In the genomic region with DNA sequence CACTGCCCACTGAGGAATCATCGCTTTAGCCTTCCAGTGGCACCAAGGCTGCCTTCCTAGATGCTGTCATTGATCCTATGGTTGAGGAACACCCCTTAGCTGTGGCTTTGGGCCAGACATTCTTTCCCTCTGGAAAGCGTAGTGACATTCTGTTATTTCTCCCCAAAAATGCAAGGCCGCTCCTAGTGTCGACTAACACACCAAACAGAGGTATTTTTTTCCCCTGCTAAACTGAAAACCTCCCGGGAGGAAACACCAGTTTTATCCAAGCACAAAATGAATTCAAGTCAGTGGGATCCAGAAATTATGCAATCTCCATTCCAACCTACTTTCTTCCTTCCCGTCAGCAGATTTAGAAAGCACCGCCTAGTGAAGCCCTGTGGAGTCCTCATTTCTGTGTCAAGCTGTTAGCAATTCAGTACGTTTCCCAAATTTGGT, we compare ENCODE assay signal across 7 mouse cellular contexts.
DNase-seq lines count a peak whose midpoint lies in the region; ATAC-seq and TF ChIP-seq lines count a peak whose summit lies in the region.

No protein-coding gene starts in this region.

- no peaks in the 10 kb centered on the region for H3K4me1 ChIP-seq in stomach, postnatal 0 days (replicated peaks; ENCODE audit: control insufficient read depth, insufficient read depth)

- no peak for TF ChIP-seq EP300 in stomach, postnatal 0 days (optimal IDR thresholded peaks at IDR 0.05)

- no peak overlapping the region for H3K9ac ChIP-seq in stomach, postnatal 0 days (ENCODE audit: low read length)

- peak; percentile 4 for DNase-seq in ovary, postnatal 36 days (ENCODE audit: low spot score)
- no peak for DNase-seq in ovary, postnatal 10 days (ENCODE audit: low spot score)
- DNase-seq in heart, postnatal 4 days: peak; percentile 44
- no peak for DNase-seq in stomach, postnatal 0 days (ENCODE audit: low spot score)
- no peak for DNase-seq in spleen, adult 18-20 months
- no peak for DNase-seq in spleen, postnatal 10 days (ENCODE audit: low spot score in 2 of 2)

- TF ChIP-seq CTCF in stomach, postnatal 0 days (IDR thresholded peaks at IDR 0.05; ENCODE audit: low read depth): no peak

- H3K4me2 ChIP-seq in stomach, postnatal 0 days (replicated peaks; ENCODE audit: low read depth): no peak overlapping the region

- no peaks in the 10 kb centered on the region for H3K36me3 ChIP-seq in stomach, postnatal 0 days (ENCODE audit: control insufficient read depth, insufficient read depth, low read length)

- peak; percentile 95 for ATAC-seq in frontal cortex, adult (ENCODE audit: low TSS enrichment)
- no peak for ATAC-seq in stomach, postnatal 0 days (ENCODE audit: low FRiP score, low TSS enrichment)

- no peaks in the 10 kb centered on the region for H3K9me3 ChIP-seq in stomach, postnatal 0 days (ENCODE audit: control insufficient read depth, low read length)

- WGBS in stomach, postnatal 0 days: 56% methylated on average over 8 of the region's 8 CpGs

- no peak overlapping the region for H3K4me3 ChIP-seq in stomach, postnatal 0 days (ENCODE audit: low read depth, low read length)

- peak overlapping the region; percentile 35; the same call in 1 of the 2 replicates for H3K27ac ChIP-seq in stomach, postnatal 0 days (replicated peaks)

- no peaks in the 10 kb centered on the region for H3K27me3 ChIP-seq in stomach, postnatal 0 days (ENCODE audit: control insufficient read depth, insufficient read depth, low read length)

Comparison
In these comparisons a context has a peak if more than half of its experiments do, and no peak if none do; other contexts are left out.
1. DNase-seq: peak in ovary, postnatal 36 days (single experiment) and heart, postnatal 4 days (single experiment); none in ovary, postnatal 10 days (single experiment), stomach, postnatal 0 days (single experiment), spleen, adult 18-20 months (0 of 2) and spleen, postnatal 10 days (0 of 2).